Mouse (Mus musculus) testis, postnatal 10 days (tissue): ENCODE data around the gene Map2k3.

ENCODE experiments used
- DNase-seq: peaks from one replicate; pipeline ENCODE4 v3.0.0; 2021; ENCODE audit warnings: low spot score

Map2k3 gene

GRCm38 (mm10) chr11:60927264-60927663 lies 4.6 kb upstream of the Map2k3 start:
- peak; percentile 93 for DNase-seq

- DNase-seq, result no peak
Observed at GRCm38 (mm10) chr11:60930724-60931281, 1.0 kb upstream of the Map2k3 start.

- peak; percentile 62 for DNase-seq
Observed at GRCm38 (mm10) chr11:60931282-60931868, 458 bp upstream of the Map2k3 start.

- no peak for DNase-seq
Observed at GRCm38 (mm10) chr11:60932503-60933020, 729 bp downstream of the Map2k3 start.

GRCm38 (mm10) chr11:60933178-60933930 lies 1.5 kb downstream of the Map2k3 start:
- DNase-seq, result no peak

GRCm38 (mm10) chr11:60934795-60935194 lies 3.0 kb downstream of the Map2k3 start:
- DNase-seq, result no peak

GRCm38 (mm10) chr11:60935326-60935974 lies 3.6 kb downstream of the Map2k3 start:
- no peak for DNase-seq

GRCm38 (mm10) chr11:60935975-60936373 lies 4.1 kb downstream of the Map2k3 start:
- no peak for DNase-seq

- no peak for DNase-seq
Observed at GRCm38 (mm10) chr11:60937611-60938010, 5.8 kb downstream of the Map2k3 start.

- DNase-seq, result no peak
Observed at GRCm38 (mm10) chr11:60939487-60939886, 7.7 kb downstream of the Map2k3 start.

GRCm38 (mm10) chr11:60940501-60940900 lies 8.7 kb downstream of the Map2k3 start:
- DNase-seq, result no peak

- DNase-seq, result no peak
Observed at GRCm38 (mm10) chr11:60941370-60941769, 9.5 kb downstream of the Map2k3 start.

GRCm38 (mm10) chr11:60942263-60943015 lies 10.6 kb downstream of the Map2k3 start:
- no peak for DNase-seq

- DNase-seq, result no peak
Observed at GRCm38 (mm10) chr11:60945003-60945402, 13.2 kb downstream of the Map2k3 start.

- no peak for DNase-seq
Observed at GRCm38 (mm10) chr11:60951896-60952295, 20.1 kb downstream of the Map2k3 start.

GRCm38 (mm10) chr11:60952362-60952761 lies 20.5 kb downstream of the Map2k3 start:
- DNase-seq, result no peak

GRCm38 (mm10) chr11:60952986-60953385 lies 21.2 kb downstream of the Map2k3 start:
- DNase-seq, result no peak

GRCm38 (mm10) chr11:60953803-60954202 lies 22.0 kb downstream of the Map2k3 start:
- DNase-seq, result peak; percentile 97

- DNase-seq, result no peak
Observed at GRCm38 (mm10) chr11:60954255-60955104, 22.6 kb downstream of the Map2k3 start.

- no peak for DNase-seq
Observed at GRCm38 (mm10) chr11:60955621-60956383, 24.0 kb downstream of the Map2k3 start.
